Mouse (Mus musculus): ENCODE results near the gene Ctsf.
"Not testable (repeated sequence)": the region's sequence is repeated elsewhere in the genome, so short reads cannot be mapped to it uniquely, and the experiment has no call there.

Ctsf gene

GRCm38 (mm10) chr19:4850281-4850680 is 4.6 kb upstream of the Ctsf start:
- DNase-seq = no peak

DNA sequence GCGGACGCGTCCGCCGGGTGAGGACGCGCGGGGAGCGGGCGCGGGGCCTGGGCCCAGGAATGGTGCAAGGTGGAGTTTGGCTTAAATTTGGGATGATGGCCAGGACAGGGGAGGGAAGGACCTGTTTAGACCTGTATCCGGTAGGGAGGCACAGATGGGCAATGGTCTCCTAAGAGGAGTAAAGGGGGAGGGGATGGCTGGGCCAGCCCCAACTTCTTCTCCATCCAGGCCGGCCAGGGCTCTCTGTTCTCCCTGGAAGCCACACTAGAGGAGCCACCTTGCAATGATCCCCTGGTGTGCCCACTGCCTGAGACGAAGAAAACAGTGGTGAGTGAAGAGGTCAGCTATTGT is 515 bp downstream of the Ctsf start:
- no peak for DNase-seq

GRCm38 (mm10) chr19:4855951-4856350 is 1.0 kb downstream of the Ctsf start:
- DNase-seq = no peak

GRCm38 (mm10) chr19:4859081-4859480 is 4.2 kb downstream of the Ctsf start:
- DNase-seq = no peak

- no peak for DNase-seq
Observed at GRCm38 (mm10) chr19:4863048-4863447, 8.1 kb downstream of the Ctsf start.

DNA sequence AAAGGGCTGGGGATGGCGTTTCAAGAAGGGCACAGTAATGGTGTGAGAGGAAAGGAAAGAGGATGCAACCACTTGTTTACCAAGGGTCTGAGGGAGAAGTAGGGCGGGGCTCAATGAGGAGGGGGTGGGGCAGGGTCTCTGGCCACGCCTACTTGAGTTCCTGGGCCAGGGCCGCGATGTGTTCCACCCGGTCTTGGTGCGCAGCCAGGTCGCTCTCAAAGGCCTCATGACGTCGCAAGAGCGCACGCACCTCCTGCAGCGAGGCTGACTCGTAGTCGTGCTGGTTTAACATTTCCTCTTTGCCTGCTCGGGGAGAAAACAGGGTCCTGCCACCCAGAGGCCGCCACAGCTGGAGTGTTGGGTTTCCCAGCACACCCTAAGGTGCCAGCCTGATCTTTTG is 10.2 kb downstream of the Ctsf start:
- DNase-seq = no peak

GRCm38 (mm10) chr19:4874613-4875012 is 19.7 kb downstream of the Ctsf start:
- DNase-seq = not testable (repeated sequence)

GRCm38 (mm10) chr19:4876241-4876640 is 21.3 kb downstream of the Ctsf start:
- no peak for DNase-seq

- DNase-seq = no peak
Observed at GRCm38 (mm10) chr19:4876755-4877154, 21.8 kb downstream of the Ctsf start.

DNA sequence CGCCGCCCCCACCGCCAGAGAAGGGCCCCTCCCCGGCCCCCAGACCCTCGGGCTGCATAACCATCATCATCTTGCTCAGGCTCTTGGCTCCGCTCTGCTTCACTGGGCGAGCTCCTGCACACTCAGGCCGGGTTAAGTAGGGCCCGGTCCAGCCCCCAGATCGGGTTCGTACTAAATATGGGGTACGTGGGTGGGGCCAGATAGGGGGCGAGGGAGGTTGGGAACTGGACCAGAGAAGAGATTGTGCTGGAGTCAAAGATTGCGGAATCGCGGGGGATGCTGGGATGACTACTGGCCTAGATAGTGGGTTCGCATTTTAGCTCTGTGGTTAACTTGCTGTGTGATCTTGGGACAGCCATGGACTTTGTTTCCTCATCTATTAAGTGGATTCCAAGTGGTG is 22.9 kb downstream of the Ctsf start, which contains the start of gene Actn3:
Gene Actn3, minus strand, starts transcription at position 125 of the 400 bp plus-strand sequence.
- DNase-seq = no peak

GRCm38 (mm10) chr19:4878405-4879323 is 23.7 kb downstream of the Ctsf start, which contains the start of gene Zdhhc24:
Zdhhc24 (plus strand) TSS chr19:4878668.
- DNase-seq = peak; percentile 96

- DNase-seq = no peak
Observed at GRCm38 (mm10) chr19:4879324-4879703, 24.4 kb downstream of the Ctsf start.

DNA sequence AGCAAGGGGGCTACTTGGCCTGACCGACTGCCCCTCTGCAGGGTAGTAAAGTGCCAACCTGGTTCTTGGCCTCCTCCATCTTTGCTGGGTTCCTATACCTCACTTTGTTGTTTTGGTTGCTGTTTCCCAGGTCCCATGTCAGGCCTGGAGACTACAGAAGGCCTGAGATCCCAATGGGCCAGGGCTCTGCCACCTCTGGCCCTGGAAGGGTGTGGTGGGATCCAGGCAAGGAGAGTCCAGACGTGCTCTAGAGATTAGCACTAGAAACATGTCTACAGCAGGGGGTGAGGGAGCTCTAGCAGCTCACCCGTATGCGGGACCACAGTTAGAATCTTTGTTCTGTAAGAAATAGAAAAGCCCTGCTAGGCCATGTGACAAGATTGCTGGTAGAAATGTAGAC is 29.0 kb downstream of the Ctsf start:
- no peak for DNase-seq

- no peak for DNase-seq
Observed at GRCm38 (mm10) chr19:4889791-4890190, 34.9 kb downstream of the Ctsf start.

GRCm38 (mm10) chr19:4891798-4892197 is 36.9 kb downstream of the Ctsf start:
- DNase-seq = no peak

DNA sequence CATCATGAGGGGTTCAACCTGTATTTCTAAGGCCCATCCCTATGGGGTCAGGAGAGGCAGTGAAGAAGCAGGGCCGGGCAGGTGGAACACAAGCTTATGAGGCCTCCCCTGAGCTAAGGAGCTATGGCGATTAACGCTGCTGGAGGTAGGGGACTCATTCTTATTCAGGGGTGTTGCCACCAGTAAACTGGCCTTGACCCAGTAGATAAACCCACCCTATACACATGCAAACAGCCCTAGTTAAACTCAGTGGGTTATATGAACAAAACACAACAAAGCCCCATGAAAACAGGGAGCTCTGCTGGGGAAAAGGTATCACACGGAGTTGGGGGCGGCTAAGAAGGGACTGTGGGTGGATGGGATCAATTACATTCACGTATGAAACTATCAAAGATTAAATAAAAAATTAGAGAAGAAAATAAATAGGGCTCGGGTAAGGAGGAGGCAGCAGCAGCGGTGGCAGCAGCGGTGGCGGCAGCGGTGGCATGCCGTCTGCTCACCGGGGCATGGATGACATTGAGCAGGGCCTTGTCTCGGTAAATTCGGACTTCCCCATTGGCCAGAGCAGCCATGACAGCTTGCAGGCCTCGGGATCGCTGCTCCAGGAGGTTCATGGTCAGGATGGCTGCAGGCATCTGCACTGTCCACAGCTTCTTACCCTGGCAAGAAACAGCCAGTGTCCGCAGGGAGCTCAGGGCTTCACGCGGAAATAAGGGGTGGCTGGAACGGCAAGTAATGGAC is 42.0 kb downstream of the Ctsf start:
- no peak for DNase-seq

DNA sequence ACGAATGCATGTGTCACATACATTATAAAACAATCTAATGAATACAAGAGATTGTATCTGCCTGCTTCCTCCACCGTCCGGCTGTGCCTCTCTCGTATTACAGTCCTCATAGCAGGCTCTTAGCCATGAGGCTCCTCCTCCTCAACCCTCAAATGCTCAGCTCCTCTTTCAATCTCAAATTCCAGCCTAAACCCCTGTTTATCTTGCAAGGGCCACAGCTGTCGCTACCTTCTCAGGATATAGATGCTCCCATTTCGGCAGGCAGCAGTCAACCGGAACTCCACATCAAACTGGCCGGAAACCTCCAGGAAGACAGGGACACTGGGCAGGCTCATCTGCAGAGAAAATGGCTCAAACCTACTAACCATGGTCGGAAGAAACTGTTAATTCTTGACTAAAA is 44.0 kb downstream of the Ctsf start:
- no peak for DNase-seq

DNA sequence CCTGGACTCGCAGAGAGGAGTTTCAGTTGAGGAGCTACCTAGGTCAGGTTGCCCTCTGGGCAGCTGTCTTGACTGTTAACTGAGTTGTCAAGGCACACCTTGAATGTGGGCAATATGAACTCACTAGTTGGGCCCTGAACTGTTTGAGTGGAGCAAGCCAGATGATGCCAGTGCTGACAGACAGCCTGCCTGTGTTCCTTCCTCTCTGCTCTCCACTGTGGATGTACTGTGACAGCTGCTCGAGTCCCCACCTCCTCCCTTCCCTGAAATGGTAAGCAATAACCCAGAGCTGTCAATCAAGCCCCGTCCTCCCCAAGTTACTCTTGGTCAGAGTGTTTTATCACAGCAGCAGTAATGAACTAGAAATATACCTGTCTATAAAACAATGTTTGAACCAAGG is 45.0 kb downstream of the Ctsf start:
- DNase-seq = no peak

- DNase-seq = peak; percentile 83
Observed at GRCm38 (mm10) chr19:4905979-4906794, 51.3 kb downstream of the Ctsf start, which contains the start of gene Bbs1. Bbs1 (minus strand) TSS chr19:4906628.

DNA sequence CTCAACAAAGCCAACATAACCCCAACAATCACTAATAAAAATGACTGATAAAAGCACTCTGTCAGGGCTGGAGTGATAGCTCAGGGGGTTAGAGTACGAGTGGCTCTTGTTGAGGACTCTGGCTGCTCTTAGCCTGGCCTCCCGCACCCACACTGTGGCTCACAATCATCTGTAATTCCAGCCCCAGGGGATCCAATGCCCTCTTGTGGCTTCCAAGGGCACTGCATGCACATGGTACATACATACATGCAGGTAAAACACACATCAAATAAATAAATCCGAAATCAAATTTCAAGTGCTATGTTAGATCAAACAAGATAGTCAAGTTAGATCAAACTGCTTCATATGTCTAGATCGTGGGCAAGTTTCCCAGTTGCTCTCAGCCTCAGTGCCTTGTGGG is 53.2 kb downstream of the Ctsf start:
- no peak for DNase-seq

- DNase-seq = no peak
Observed at GRCm38 (mm10) chr19:4909376-4909775, 54.4 kb downstream of the Ctsf start.

All from right cerebral cortex, postnatal 4 days (tissue).